Mouse (Mus musculus): ENCODE results near the gene Eef1akmt1.
A peak's percentile ranks its signal among the peaks of the same experiment; 100 is the strongest.

The Eef1akmt1 gene

GRCm38 (mm10) chr14:57571155-57572133 lies at the start of gene Eef1akmt1:
Gene Eef1akmt1, minus strand, starts transcription at chr14:57571612.
- peak; percentile 91 for DNase-seq (ENCODE audit: extremely low read depth, insufficient read length, low spot score)

- DNase-seq (ENCODE audit: extremely low read depth, insufficient read length, low spot score): no peak
Measured at GRCm38 (mm10) chr14:57620598-57621236, 49.3 kb upstream of the Eef1akmt1 start.

GRCm38 (mm10) chr14:57619487-57619886 lies 48.1 kb upstream of the Eef1akmt1 start:
- peak; percentile 19 for DNase-seq (ENCODE audit: extremely low read depth, insufficient read length, low spot score)

GRCm38 (mm10) chr14:57617675-57618074 lies 46.3 kb upstream of the Eef1akmt1 start:
- DNase-seq (ENCODE audit: extremely low read depth, insufficient read length, low spot score): no peak

GRCm38 (mm10) chr14:57616339-57616965 lies 45.0 kb upstream of the Eef1akmt1 start:
- no peak for DNase-seq (ENCODE audit: extremely low read depth, insufficient read length, low spot score)

GRCm38 (mm10) chr14:57615828-57616227 lies 44.4 kb upstream of the Eef1akmt1 start:
- DNase-seq (ENCODE audit: extremely low read depth, insufficient read length, low spot score): no peak

GRCm38 (mm10) chr14:57611034-57611433 lies 39.6 kb upstream of the Eef1akmt1 start:
- no peak for DNase-seq (ENCODE audit: extremely low read depth, insufficient read length, low spot score)

- DNase-seq (ENCODE audit: extremely low read depth, insufficient read length, low spot score): no peak
Measured at GRCm38 (mm10) chr14:57609816-57610329, 38.5 kb upstream of the Eef1akmt1 start.

GRCm38 (mm10) chr14:57607500-57607899 lies 36.1 kb upstream of the Eef1akmt1 start:
- DNase-seq (ENCODE audit: extremely low read depth, insufficient read length, low spot score): peak; percentile 59

GRCm38 (mm10) chr14:57606663-57607365 lies 35.4 kb upstream of the Eef1akmt1 start:
- no peak for DNase-seq (ENCODE audit: extremely low read depth, insufficient read length, low spot score)

- DNase-seq (ENCODE audit: extremely low read depth, insufficient read length, low spot score): no peak
Measured at GRCm38 (mm10) chr14:57593279-57593678, 21.9 kb upstream of the Eef1akmt1 start.

GRCm38 (mm10) chr14:57591830-57592229 lies 20.4 kb upstream of the Eef1akmt1 start:
- DNase-seq (ENCODE audit: extremely low read depth, insufficient read length, low spot score): no peak

- no peak for DNase-seq (ENCODE audit: extremely low read depth, insufficient read length, low spot score)
Measured at GRCm38 (mm10) chr14:57576364-57577060, 5.1 kb upstream of the Eef1akmt1 start.

GRCm38 (mm10) chr14:57574792-57575587 lies 3.6 kb upstream of the Eef1akmt1 start:
- no peak for DNase-seq (ENCODE audit: extremely low read depth, insufficient read length, low spot score)

GRCm38 (mm10) chr14:57565626-57566025 lies 5.8 kb downstream of the Eef1akmt1 start:
- no peak for DNase-seq (ENCODE audit: extremely low read depth, insufficient read length, low spot score)

GRCm38 (mm10) chr14:57556922-57557321 lies 14.5 kb downstream of the Eef1akmt1 start:
- DNase-seq (ENCODE audit: extremely low read depth, insufficient read length, low spot score): no peak

- no peak for DNase-seq (ENCODE audit: extremely low read depth, insufficient read length, low spot score)
Measured at GRCm38 (mm10) chr14:57555471-57556070, 15.8 kb downstream of the Eef1akmt1 start.

GRCm38 (mm10) chr14:57554434-57554833 lies 17.0 kb downstream of the Eef1akmt1 start:
- DNase-seq (ENCODE audit: extremely low read depth, insufficient read length, low spot score): no peak

GRCm38 (mm10) chr14:57552945-57553344 lies 18.5 kb downstream of the Eef1akmt1 start:
- no peak for DNase-seq (ENCODE audit: extremely low read depth, insufficient read length, low spot score)

Measured in 3134 (cell line).